Mouse (Mus musculus) heart, adult 18-20 months (tissue): ENCODE measurements around the gene Acox3. TPM values are rescaled to one million over a fixed set of nuclear protein-coding genes. Genes with fewer than 3 reads are reported as not detected.

Experiments
- DNase-seq, 2 experiments: peaks; one replicate each; pipeline ENCODE4 v3.0.0; 2021 to 2022; ENCODE audit warnings: mixed read lengths in 1 of 2
- long read RNA-seq, 2 experiments: library from polyadenylated mRNA; stranded (forward); transcript quantifications; one replicate each; pipeline ENCODE4 v2.0.0; 2021
- total RNA-seq, 2 experiments: library from RNA; stranded (reverse); gene quantifications; 2 replicates each; pipeline ENCODE4 v1.2.3; 2021

Acox3 gene
- 10 to 100 TPM; 26.2 to 28.0 TPM for total RNA-seq
- long read RNA-seq, experiment 1, partial matches to known transcripts = 3 of 11 reads
- long read RNA-seq, experiment 1, other reads (novel, unspliced or antisense) = 5 of 11 reads
- long read RNA-seq, experiment 2, partial matches to known transcripts = 0 of 4 reads
- long read RNA-seq, experiment 2, other reads (novel, unspliced or antisense) = 4 of 4 reads

- peak; percentile 97 to 98 for DNase-seq
These were observed at the start of gene Acox3 for GRCm38 (mm10) chr5:35582445-35583220. TSS of gene Acox3 (plus strand) at chr5:35583040.

DNA sequence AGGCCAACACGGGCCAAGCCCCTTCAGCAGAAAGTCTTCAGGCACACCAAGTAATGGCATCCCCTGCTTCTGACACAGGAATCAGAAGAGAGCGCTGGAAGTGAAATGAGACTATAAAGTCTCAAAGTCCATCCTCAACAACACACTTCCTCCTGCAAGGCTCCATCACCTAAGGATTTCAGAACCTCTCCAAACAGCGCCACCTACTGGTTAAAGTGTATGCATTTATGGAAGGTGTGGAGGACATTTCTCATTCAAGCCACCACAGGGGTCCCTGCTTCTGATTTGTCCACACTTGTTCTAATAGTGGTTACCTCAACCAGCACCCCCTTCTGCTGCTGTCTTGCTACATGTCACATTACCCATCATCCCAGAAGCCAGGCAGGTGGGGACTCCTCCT is 46.6 kb upstream of the Acox3 start:
- no peak for DNase-seq

DNA sequence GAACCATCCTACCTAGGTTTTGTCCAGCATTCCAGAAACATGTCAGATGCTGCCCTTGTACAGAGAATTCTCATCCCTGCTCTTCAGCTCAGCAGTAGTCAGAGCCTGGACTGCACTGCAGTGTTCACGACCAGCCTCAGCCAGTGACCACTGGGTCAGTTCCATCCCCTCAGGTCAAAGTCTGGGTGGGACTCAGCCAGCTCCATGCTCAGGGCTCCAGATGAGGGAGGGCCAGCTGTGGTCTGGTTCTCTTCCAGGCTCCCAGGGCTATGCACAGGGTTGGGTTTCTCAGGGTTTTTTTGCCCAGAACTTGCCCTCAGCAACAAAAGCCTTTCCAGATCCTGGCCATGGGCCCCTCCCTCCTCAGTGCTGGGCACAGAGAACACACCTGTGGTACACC is 45.4 kb upstream of the Acox3 start:
- no peak for DNase-seq

- DNase-seq = peak in 1 of 2 experiments; percentile 59
These were observed 44.8 kb upstream of the Acox3 start for GRCm38 (mm10) chr5:35538022-35538421.

DNA sequence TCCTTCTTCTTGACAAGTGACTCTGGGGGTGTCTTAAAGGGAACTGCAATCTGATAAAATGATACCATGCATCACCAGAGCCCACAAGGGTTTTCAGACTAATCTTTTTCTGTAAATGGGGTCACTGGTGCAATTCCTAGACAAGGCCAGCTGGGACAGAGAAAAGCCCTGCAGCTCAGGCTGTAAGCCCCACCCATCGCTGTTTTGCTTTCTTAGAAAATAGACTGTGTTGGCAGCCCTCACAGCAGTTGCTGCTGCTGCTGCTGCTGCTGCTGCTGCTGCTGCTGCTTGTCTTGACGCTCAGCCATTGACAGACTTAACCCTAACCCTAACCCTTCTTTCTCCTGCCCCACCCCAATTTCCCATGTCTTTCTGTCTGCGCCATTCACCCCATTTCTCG is 43.3 kb upstream of the Acox3 start:
- DNase-seq = no peak

GRCm38 (mm10) chr5:35540555-35540954 is 42.3 kb upstream of the Acox3 start:
- no peak for DNase-seq

- no peak for DNase-seq
These were observed 41.6 kb upstream of the Acox3 start for GRCm38 (mm10) chr5:35541059-35541790.

- no peak for DNase-seq
These were observed 36.7 kb upstream of the Acox3 start for GRCm38 (mm10) chr5:35546127-35546526.

GRCm38 (mm10) chr5:35551855-35552837 is 30.7 kb upstream of the Acox3 start:
- DNase-seq = peak; percentile 38 to 47

DNA sequence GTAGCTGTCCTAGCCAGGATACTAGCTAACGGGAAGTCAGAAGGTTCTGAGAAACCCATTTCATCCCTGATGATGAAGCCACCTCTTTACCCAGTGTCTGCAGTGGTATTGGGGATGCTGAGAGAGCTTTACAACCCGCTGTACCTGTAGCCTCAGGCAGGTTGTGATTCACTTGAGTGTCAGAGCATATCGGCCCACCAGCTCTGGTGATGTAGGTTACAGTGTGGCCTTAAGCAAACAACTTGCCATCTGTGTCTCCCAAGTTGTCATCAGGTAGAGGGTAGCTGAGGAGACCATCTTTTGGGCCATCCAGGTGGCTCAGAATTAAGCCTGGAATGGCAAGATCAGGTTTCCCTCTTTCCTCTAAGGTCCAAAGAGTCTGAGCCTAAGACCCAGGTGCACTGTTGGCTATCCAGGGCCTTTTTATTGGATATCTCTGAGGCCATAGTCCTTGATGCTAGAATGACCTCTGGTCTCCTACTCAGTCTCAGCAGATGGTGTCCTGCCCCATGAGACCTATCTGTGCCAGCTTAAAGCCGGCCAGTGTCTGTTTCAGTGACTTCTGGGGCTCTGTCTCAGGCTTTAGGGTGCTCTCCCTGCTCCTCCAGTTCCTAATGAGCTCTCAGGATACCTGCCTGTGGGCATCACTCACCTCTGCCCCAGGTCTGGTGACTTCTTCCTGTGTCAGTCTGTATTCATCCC is 29.9 kb upstream of the Acox3 start:
- DNase-seq = no peak

DNA sequence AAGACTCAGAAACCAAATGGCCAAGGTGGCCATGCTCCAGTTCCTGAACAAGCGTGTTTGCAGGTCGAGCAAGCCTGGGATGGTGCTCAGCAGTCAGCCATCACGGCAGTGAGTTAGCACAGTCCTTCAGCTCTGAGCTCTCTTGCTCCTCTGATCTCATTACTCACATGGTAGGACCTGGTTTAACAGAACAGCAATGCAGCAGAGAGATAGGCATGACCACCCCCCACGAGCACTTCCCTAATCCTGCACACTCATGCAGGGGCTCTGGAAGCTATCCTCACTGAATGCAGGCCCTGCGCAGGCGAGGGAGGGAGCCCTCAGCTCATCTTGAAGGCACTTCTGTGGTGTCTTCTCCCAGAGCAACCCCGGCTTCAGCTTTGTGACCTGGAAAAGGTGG is 26.4 kb upstream of the Acox3 start:
- DNase-seq = no peak

DNA sequence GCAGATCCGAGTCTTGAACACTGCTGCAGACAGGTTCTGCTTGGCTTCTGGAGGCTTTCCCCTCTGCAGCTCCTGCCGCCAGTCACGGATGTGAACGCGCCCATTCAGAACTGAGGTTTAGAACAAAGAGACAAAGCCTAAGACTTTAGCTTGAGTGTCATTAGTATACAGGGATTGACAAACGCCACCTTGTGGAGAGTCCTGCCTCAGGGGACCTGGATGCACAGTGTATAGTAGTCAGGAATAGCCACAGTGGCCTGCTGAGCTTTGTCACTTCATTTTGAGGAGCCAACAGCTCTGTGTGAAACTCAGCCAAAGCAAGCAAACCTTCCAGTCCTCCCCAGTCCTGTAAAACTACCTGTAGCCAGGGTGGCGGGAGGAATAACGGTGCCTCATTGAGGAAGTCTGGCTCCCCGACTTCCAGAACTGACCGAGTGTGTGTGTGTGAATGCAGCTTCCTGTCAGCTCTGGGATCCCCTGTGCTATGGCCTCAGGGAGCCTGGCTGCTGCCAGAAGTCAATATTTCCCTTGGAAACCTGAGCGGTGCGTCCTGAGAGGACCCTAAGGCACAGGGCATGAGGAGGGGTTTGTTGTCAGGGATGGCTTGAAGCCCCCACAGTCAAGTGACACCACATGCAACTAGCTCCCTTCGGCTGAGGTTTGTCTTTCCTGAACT is 24.8 kb upstream of the Acox3 start:
- peak; percentile 36 to 46 for DNase-seq

DNA sequence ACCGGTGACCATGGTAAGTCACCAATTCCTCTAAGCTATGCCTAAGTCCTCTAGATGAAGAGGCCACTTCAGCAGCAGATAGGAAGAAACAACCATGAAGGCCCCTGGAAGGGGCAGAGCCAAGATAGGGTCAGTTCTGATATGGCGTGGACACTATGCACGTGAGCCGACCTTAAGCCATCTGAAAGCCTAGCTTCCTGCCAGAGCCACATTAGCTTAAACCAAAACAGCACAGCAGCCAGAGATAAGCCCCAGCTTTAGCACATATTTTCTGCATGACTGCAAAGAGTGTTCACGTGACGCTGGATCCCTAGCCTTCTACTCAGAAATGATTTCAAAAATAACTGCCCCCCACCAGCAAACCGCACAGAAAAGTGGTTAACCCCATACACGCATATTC is 23.4 kb upstream of the Acox3 start:
- peak; percentile 64 to 65 for DNase-seq

DNA sequence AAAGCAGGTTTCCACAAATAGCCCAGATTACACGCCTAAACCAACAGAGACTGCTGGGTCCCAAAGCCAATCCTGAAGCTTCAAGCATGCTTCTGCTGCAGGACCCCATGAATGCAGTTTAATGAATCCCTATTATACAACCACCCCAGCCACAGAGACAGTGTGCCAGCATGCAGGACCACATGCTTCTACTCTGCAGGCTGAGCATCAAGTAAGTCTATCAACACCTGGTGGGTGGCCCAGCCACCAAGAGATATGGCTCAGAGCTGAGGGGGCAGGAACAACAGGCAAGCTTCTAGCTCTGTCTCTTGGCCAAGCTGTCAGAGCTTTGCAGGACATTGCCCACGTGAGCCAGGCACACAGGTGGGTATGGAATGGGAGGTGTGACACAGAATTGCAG is 20.2 kb upstream of the Acox3 start:
- no peak for DNase-seq

DNA sequence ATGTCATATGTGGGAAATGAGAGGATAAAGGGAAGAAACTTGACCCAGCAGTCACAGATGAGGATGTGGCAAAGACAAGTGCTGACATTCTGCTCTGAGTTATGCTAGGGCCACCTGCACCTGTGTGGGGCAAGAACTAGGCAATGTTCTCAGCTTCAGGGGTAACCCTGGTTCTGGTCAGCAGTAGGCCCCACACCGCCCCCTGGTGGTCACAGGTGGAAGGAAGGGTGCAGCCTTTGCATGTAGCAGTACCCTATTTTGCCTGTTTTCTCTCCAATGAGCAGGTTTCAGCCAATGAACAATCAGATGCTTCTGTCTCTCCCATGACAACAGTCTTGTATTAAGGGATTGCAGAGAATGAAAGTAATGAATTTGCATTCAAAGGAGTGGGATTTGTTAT is 19.4 kb upstream of the Acox3 start:
- DNase-seq = peak; percentile 54 to 88

DNA sequence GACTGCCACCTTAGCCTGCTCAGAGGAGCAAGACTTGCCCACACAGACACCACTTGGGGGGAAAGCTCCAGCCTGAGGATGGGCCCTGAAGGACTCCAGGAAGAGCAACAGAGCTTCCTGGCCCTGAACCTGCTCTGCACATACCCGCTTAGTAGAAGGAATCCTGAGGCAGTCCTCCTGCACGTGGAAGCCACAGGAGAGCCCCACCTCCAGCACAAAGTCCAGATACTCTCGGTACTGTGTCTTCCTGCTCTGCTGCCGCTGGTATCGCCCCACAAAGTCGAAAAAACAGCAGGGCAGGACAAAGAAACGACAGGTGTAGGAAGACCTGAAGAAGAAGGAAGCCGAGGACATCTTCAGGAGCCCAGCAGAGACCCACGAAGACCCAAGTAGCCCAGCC is 17.6 kb upstream of the Acox3 start:
- DNase-seq = no peak

- DNase-seq = no peak
These were observed 16.2 kb upstream of the Acox3 start for GRCm38 (mm10) chr5:35566632-35567031.

DNA sequence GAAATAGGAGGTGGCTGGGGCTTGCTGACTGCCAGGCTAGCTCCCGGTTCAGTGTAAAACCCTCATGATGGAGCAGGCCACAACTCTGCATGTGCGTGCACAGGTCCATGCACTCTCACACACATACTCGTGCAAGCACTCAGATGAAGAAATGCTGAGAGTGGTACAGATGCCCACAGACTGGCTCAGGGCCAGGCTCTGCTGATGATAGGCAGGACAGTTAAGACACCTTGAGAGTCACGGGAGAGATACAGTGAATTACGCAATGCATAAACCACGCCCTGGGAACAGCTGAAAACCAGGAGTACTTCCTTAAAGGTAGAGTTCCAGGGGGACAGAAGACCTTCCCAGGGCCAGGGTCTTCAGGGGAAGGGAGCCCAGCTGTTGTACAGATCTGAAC is 11.3 kb upstream of the Acox3 start:
- no peak for DNase-seq

- peak; percentile 96 for DNase-seq
These were observed 7.9 kb upstream of the Acox3 start, which contains the start of gene Trmt44 for GRCm38 (mm10) chr5:35574653-35575599. TSS of gene Trmt44 (minus strand) at chr5:35575070.
